Mouse (Mus musculus) ES-Bruce4 (cell line): ENCODE results near the gene Pcbp4. TPM values are rescaled to one million over a fixed set of nuclear protein-coding genes. Genes with fewer than 3 reads are reported as not detected.
A peak's percentile ranks its signal among the peaks of the same experiment; 100 is the strongest.

Source experiments
- H3K27ac ChIP-seq: 2 replicates; pipeline ENCODE4 v1.5.1; 2012; ENCODE audit warnings: low read length, inconsistent platforms; ENCODE audit not compliant: insufficient read depth
- H3K27me3 ChIP-seq: 2 replicates; pipeline ENCODE4 v1.6.1; 2012; ENCODE audit warnings: mild to moderate bottlenecking, low read length, inconsistent platforms; ENCODE audit not compliant: control insufficient read depth, poor library complexity, insufficient read depth, severe bottlenecking
- H3K36me3 ChIP-seq: 2 replicates; pipeline ENCODE4 v1.6.1; 2012; ENCODE audit warnings: inconsistent platforms, mild to moderate bottlenecking, low read length, moderate library complexity; ENCODE audit not compliant: control insufficient read depth, poor library complexity, insufficient read depth, severe bottlenecking
- H3K4me1 ChIP-seq: one replicate; pipeline ENCODE4 v1.8.1; 2011; ENCODE audit warnings: low read length; ENCODE audit not compliant: control insufficient read depth, insufficient read depth
- H3K4me3 ChIP-seq: 2 replicates; pipeline ENCODE4 v1.5.1; 2011; ENCODE audit warnings: low read depth, mild to moderate bottlenecking, low read length
- H3K9ac ChIP-seq: 2 replicates; pipeline ENCODE4 v1.6.1; 2012; ENCODE audit warnings: low read depth, mild to moderate bottlenecking, inconsistent platforms; ENCODE audit not compliant: poor library complexity, severe bottlenecking
- H3K9me3 ChIP-seq: replicated peaks from 2 replicates; pipeline ENCODE4 v1.6.1; 2012; ENCODE audit warnings: mild to moderate bottlenecking, low read length, inconsistent platforms; ENCODE audit not compliant: control insufficient read depth, poor library complexity, insufficient read depth, severe bottlenecking
- CTCF ChIP-seq: IDR thresholded peaks from one replicate; pipeline ENCODE4 v1.8.1; 2011; ENCODE audit warnings: low read depth, low read length
- EP300 ChIP-seq: IDR thresholded peaks from 2 replicates; pipeline ENCODE4 v1.6.1; 2011; ENCODE audit warnings: low read depth, low read length; ENCODE audit not compliant: insufficient read depth
- POLR2A ChIP-seq: IDR thresholded peaks from one replicate; pipeline ENCODE4 v1.8.1; 2011; ENCODE audit warnings: low read length; ENCODE audit not compliant: insufficient read depth
- polyA plus RNA-seq: library from polyadenylated mRNA; stranded (reverse); fragments of >200 nt; gene quantifications from 2 replicates; pipeline ENCODE4 v1.2.4, GENCODE M21; 2011; ENCODE audit warnings: low read depth; ENCODE audit not compliant: missing spikeins, insufficient read depth, insufficient read length

Pcbp4 gene
- polyA plus RNA-seq, 1 experiment: 99.2 TPM

DNA sequence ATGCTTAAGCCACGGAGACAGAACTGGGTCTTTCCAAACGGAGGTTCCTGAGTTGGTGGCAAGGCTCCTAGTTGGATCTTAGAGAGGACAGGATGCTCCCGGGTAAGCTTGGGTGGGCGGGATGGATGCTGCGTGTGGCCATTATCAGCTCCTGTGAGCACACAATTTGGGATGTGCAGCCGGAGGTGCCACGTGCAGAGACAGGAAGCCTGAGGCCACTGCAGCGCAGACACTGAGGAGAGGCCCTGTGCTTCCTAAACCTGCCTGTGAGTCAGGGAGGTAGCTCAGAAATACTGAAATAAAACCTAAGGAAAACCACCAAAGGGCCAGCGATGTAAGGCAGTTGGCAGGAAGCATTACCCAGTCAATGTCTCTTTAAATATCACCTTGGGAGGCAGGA is 16.7 kb downstream of the Pcbp4 start:
- TF ChIP-seq CTCF (no peak), POLR2A (no peak), EP300 (no peak)
- no peak overlapping the region for H3K9ac ChIP-seq
- peaks cover 2% of the 10 kb centered on the region for H3K4me1 ChIP-seq
- no peaks in the 10 kb centered on the region for H3K27me3 ChIP-seq
- no peaks in the 10 kb centered on the region for H3K9me3 ChIP-seq
- no peaks in the 10 kb centered on the region for H3K36me3 ChIP-seq
- H3K27ac ChIP-seq: no peak overlapping the region
- no peak overlapping the region for H3K4me3 ChIP-seq

DNA sequence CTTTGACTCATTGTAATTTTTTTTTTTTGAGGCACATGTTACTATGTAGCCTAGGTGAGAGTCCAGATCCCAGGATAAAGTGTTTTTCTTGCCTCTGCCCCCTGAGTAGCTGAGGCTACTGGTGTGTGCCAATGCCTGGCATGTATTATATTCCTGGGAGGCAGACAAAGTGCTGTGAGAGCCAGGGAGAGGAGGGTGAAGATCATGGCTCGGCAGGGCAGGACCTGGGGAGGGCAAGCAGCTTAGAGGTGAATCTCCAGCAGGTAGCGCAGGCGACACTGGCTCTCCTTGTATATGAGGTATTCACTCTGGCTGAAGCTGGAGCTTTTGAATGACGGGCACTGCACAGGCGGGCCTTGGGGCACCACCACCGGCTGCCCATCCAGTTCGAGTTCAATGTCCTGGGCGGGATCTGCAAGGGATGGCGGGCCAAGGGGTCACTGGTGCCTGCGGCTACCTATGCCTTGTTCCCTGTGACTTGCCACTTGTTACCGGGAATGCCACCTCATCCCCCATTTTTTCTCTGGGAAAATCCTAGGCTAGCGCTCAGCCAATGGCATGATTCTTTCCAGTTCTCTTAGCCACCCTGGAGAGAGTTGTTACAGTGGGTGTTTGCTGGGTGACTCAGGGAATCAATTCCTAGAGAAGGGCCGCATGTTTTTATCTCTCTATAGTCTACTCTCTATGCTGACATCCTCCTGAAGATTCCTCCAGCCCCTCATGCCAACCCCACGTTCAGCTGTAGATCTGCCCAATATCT is 18.1 kb downstream of the Pcbp4 start:
- H3K4me3 ChIP-seq: peak overlapping the region; percentile 46
- no peaks in the 10 kb centered on the region for H3K27me3 ChIP-seq
- H3K9me3 ChIP-seq: no peaks in the 10 kb centered on the region
- peaks cover 2% of the 10 kb centered on the region for H3K4me1 ChIP-seq
- TF ChIP-seq EP300 (no peak), CTCF (no peak), POLR2A (no peak)
- H3K9ac ChIP-seq: no peak overlapping the region
- no peaks in the 10 kb centered on the region for H3K36me3 ChIP-seq
- H3K27ac ChIP-seq: no peak overlapping the region

DNA sequence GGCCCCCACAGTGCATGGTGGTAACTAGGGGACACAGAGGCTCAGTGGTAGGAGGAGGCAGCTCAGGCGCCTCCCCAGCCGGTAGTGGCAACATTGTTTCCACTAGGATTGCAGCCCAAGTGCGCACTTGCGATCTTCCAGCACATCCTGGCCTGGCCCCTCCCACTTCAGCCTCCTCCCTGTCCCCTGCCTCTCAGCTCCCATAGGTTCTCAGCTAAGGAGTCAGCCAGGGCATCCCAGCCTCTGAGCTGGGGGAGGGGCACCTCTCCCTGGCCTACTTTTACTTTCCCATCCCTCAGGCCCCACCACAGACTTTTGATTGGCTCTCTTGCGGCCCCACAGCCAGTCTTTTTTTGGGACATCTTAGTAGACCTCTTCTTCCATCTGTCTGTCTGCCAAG is 18.8 kb downstream of the Pcbp4 start:
- Histone ChIP-seq H3K27ac (no peak overlapping the region), H3K36me3 (no peaks in the 10 kb centered on the region), H3K4me3 (peak overlapping the region; percentile 46), H3K4me1 (peaks cover 2% of the 10 kb centered on the region), H3K9ac (no peak overlapping the region), H3K9me3 (no peaks in the 10 kb centered on the region), H3K27me3 (no peaks in the 10 kb centered on the region)
- TF ChIP-seq POLR2A (peak; percentile 20), CTCF (no peak), EP300 (no peak)

DNA sequence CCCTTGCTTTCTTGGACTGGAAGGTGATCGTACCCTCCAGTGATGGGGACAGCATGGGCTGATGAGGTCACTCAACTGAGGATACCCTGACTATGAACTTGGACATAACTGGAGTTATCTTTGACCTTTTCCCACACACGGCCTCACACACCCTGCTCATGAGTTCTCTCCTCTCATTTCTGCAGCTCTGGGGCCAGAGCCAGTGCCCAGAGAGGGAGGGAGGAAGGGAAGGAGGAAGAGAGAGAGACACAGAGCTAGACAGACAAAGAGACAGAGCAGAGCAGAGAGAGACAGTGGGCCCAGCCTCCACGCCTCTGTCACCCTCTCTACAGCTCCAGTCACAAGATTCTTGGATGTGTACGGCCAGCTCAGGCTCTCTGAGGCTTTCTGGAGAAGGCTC is 19.2 kb downstream of the Pcbp4 start:
- Histone ChIP-seq H3K4me1 (peaks cover 2% of the 10 kb centered on the region), H3K27ac (no peak overlapping the region), H3K9ac (no peak overlapping the region), H3K9me3 (no peaks in the 10 kb centered on the region), H3K4me3 (no peak overlapping the region), H3K36me3 (no peaks in the 10 kb centered on the region), H3K27me3 (no peaks in the 10 kb centered on the region)
- no peak for TF ChIP-seq CTCF
- no peak for TF ChIP-seq POLR2A
- no peak for TF ChIP-seq EP300

DNA sequence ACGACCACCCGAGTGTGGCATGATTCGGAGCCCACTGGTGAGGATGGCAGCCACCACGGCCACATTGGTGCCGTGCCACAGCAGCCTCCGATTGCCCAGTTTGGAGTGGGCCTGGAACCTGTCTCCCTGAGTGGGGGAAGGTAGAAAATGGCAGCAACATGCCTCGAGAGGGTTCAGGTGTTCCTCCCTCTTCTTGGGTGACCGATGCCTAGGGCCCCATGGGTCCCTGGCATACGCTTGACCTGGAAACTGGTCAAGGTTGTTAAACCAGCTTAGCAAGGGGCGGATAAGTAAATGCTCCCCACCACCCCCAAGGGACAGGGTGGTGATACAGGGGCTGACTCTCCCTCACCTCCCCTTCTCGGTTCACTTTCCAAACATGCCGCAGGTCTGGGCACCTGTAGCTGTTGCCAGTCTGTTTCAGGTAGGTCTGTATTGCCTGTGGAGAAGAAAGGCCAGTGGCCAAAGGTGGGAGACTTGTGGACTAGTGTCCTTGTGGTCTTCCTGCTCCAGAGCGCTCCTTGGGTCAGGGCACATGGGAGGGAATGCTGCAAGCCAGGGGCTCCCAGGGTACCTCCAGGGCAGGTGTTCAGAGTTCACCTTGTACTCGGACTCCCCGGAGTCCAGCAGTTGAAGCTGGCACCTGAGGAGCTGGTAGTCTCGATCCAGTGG is 20.1 kb downstream of the Pcbp4 start:
- H3K4me3 ChIP-seq: no peak overlapping the region
- peaks cover 2% of the 10 kb centered on the region for H3K4me1 ChIP-seq
- no peaks in the 10 kb centered on the region for H3K9me3 ChIP-seq
- no peaks in the 10 kb centered on the region for H3K36me3 ChIP-seq
- no peak overlapping the region for H3K9ac ChIP-seq
- TF ChIP-seq CTCF (no peak), EP300 (no peak), POLR2A (no peak)
- H3K27ac ChIP-seq: no peak overlapping the region
- H3K27me3 ChIP-seq: no peaks in the 10 kb centered on the region

DNA sequence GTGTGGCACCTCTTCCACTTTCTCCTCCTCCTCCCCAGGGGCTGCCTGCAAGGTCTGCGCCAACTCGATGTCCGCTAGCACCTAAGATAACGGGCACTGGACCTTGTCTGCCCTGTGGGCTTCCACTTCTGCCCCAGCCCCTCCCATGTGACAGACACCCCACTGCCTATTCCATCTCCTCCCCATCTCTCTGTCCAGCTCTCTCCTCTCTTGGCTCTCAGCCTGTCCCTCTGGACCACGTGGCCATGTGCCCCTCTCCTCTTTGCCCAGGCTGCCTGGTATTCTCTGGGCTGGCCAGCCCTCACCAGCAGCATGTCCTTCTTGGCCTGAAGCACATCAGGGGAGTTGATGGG is 20.6 kb downstream of the Pcbp4 start:
- Histone ChIP-seq H3K4me3 (no peak overlapping the region), H3K27me3 (no peaks in the 10 kb centered on the region), H3K9ac (no peak overlapping the region), H3K36me3 (no peaks in the 10 kb centered on the region), H3K4me1 (peaks cover 2% of the 10 kb centered on the region), H3K27ac (no peak overlapping the region), H3K9me3 (no peaks in the 10 kb centered on the region)
- no peak for TF ChIP-seq CTCF
- no peak for TF ChIP-seq EP300
- no peak for TF ChIP-seq POLR2A
